Comparison of ENCODE assay signal across 11 mouse cellular contexts in the genomic region with DNA sequence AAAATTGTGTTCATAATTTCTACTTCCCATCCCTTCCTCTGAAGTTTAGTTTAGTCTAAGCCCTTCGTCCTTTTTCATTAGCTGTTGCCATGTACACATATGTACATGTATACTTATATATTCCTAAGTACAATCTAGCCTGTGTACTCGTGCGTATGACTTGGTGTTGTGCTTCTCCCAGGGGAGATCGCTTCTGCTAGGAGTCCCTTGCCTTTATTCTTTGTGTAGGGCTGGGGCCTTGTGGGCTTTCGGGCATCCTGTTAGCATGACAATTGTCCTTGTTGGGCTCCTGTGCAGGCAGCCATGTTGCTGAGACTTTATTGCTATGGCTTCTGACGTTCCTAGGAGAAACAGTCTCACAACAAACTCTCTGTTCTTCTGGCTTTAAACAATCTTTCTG. TPM values are rescaled to one million over a fixed set of nuclear protein-coding genes. Genes with fewer than 3 reads are reported as not detected.
DNase-seq lines count a peak whose midpoint lies in the region; ATAC-seq and TF ChIP-seq lines count a peak whose summit lies in the region.
"Had no signal": no experiment of that assay in that cellular context is flagged by ENCODE, and none has a peak within 500 bp of the region (broad histone marks: within the 10 kb centered on the region; RNA-seq: fewer than 3 reads in every experiment).

No protein-coding gene starts in this region.

- no peaks in the 10 kb centered on the region for H3K9me3 ChIP-seq in forebrain, embryonic 13.5 days (replicated peaks)
- no peaks in the 10 kb centered on the region for H3K9me3 ChIP-seq in forebrain, embryonic 12.5 days
- no peaks in the 10 kb centered on the region for H3K9me3 ChIP-seq in lung, embryonic 14.5 days (ENCODE audit: low read depth, low read length)
- no peaks in the 10 kb centered on the region for H3K9me3 ChIP-seq in hindbrain, embryonic 14.5 days (ENCODE audit: control insufficient read depth, low read length)

- no peak overlapping the region for H3K4me2 ChIP-seq in forebrain, embryonic 13.5 days
- no peak overlapping the region for H3K4me2 ChIP-seq in forebrain, embryonic 12.5 days
- H3K4me2 ChIP-seq in lung, embryonic 14.5 days, result peak overlapping the region; percentile 68
- peak overlapping the region; percentile 49 for H3K4me2 ChIP-seq in hindbrain, embryonic 14.5 days (replicated peaks)

- no peak for TF ChIP-seq CTCF in lung, embryonic 14.5 days (IDR thresholded peaks at IDR 0.05; ENCODE audit: low read depth)

- H3K27ac ChIP-seq in forebrain, embryonic 13.5 days, result no peak overlapping the region
- H3K27ac ChIP-seq in forebrain, embryonic 12.5 days, result no peak overlapping the region
- peak overlapping the region; percentile 26; the same call in 1 of the 2 replicates for H3K27ac ChIP-seq in lung, embryonic 14.5 days (ENCODE audit: low read depth)
- no peak overlapping the region for H3K27ac ChIP-seq in hindbrain, embryonic 14.5 days
- H3K27ac ChIP-seq: kidney, postnatal 0 days had no signal

- ATAC-seq in forebrain, embryonic 13.5 days, result no peak
- ATAC-seq in forebrain, embryonic 12.5 days (ENCODE audit: low FRiP score), result no peak
- ATAC-seq in lung, embryonic 14.5 days (ENCODE audit: insufficient read depth), result no peak
- no peak for ATAC-seq in hindbrain, embryonic 14.5 days (ENCODE audit: low FRiP score)
- ATAC-seq: Patski had no signal

- no peaks in the 10 kb centered on the region for H3K36me3 ChIP-seq in forebrain, embryonic 13.5 days (ENCODE audit: poor library complexity, severe bottlenecking)
- no peaks in the 10 kb centered on the region for H3K36me3 ChIP-seq in forebrain, embryonic 12.5 days (replicated peaks)
- no peaks in the 10 kb centered on the region for H3K36me3 ChIP-seq in lung, embryonic 14.5 days (ENCODE audit: insufficient read depth)
- H3K36me3 ChIP-seq in hindbrain, embryonic 14.5 days (replicated peaks; ENCODE audit: control insufficient read depth, insufficient read depth), result no peaks in the 10 kb centered on the region

- DNase-seq in lung, embryonic 14.5 days, result no peak
- no peak for DNase-seq in lung, postnatal 14 days
- DNase-seq in MN1 (ENCODE audit: low spot score), result peak; percentile 62
- DNase-seq in hindbrain, embryonic 14.5 days (ENCODE audit: low spot score), result no peak
- no peak for DNase-seq in ovary, postnatal 14 days (ENCODE audit: low spot score)
- no peak for DNase-seq in ovary, postnatal 36 days (ENCODE audit: low spot score)
- DNase-seq: cerebellum, adult 2 months had no signal

- 0 out of 2 replicates have a peak overlapping the region, but pooled peaks have one; percentile 35 for H3K9ac ChIP-seq in forebrain, embryonic 13.5 days
- H3K9ac ChIP-seq in forebrain, embryonic 12.5 days, result no peak overlapping the region
- H3K9ac ChIP-seq in lung, embryonic 14.5 days, result no peak overlapping the region
- no peak overlapping the region for H3K9ac ChIP-seq in hindbrain, embryonic 14.5 days

- WGBS in forebrain, embryonic 13.5 days, result 15% methylated on average over 6 of the region's 6 CpGs
- 19% methylated on average over 6 of the region's 6 CpGs for WGBS in forebrain, embryonic 12.5 days
- 39% methylated on average over 6 of the region's 6 CpGs for WGBS in lung, embryonic 14.5 days
- 14% methylated on average over 6 of the region's 6 CpGs for WGBS in hindbrain, embryonic 14.5 days

- H3K27me3 ChIP-seq in forebrain, embryonic 13.5 days, result peaks cover 17% of the 10 kb centered on the region; the same call in 1 of the 2 replicates
- peaks cover 9% of the 10 kb centered on the region; the same call in 1 of the 2 replicates for H3K27me3 ChIP-seq in forebrain, embryonic 12.5 days
- H3K27me3 ChIP-seq in lung, embryonic 14.5 days (ENCODE audit: insufficient read depth, low read length), result no peaks in the 10 kb centered on the region
- no peaks in the 10 kb centered on the region for H3K27me3 ChIP-seq in hindbrain, embryonic 14.5 days (ENCODE audit: control insufficient read depth, insufficient read depth, low read length)
- H3K27me3 ChIP-seq: Patski had no signal

- no peak overlapping the region for H3K4me3 ChIP-seq in forebrain, embryonic 13.5 days
- H3K4me3 ChIP-seq in forebrain, embryonic 12.5 days (replicated peaks), result no peak overlapping the region
- no peak overlapping the region for H3K4me3 ChIP-seq in lung, embryonic 14.5 days (ENCODE audit: low read depth, low read length)
- H3K4me3 ChIP-seq in hindbrain, embryonic 14.5 days (replicated peaks; ENCODE audit: low read length), result no peak overlapping the region

- H3K4me1 ChIP-seq in forebrain, embryonic 13.5 days, result peaks cover 11% of the 10 kb centered on the region
- peaks cover 19% of the 10 kb centered on the region for H3K4me1 ChIP-seq in forebrain, embryonic 12.5 days
- no peaks in the 10 kb centered on the region for H3K4me1 ChIP-seq in lung, embryonic 14.5 days (ENCODE audit: insufficient read depth)
- no peaks in the 10 kb centered on the region for H3K4me1 ChIP-seq in hindbrain, embryonic 14.5 days (replicated peaks; ENCODE audit: control insufficient read depth, insufficient read depth, low read length)

RNA-seq across cellular contexts. Expression of a gene that starts 7.1 kb away (rescaled TPM):
- polyA plus RNA-seq in forebrain, embryonic 13.5 days (2015; fragmentation: Nextera tagmentation; extraction: Ambion mirVana), result 9.1 and 11.3 TPM in 2 replicates
- 11.1 and 11.4 TPM in 2 replicates for polyA plus RNA-seq in forebrain, embryonic 12.5 days (2016; fragmentation: Nextera tagmentation; extraction: Ambion mirVana)
- polyA plus RNA-seq in lung, embryonic 14.5 days (2014; fragmentation: Nextera tagmentation; extraction: Ambion mirVana), result 19.5 and 20.3 TPM in 2 replicates
- 11.1 and 12.2 TPM in 2 replicates for polyA plus RNA-seq in hindbrain, embryonic 14.5 days (2014; fragmentation: Nextera tagmentation; extraction: Ambion mirVana)

RNA-seq across cellular contexts. Expression of a gene that starts 10.4 kb away (rescaled TPM):
- 381 and 396 TPM in 2 replicates for polyA plus RNA-seq in forebrain, embryonic 13.5 days (2015; fragmentation: Nextera tagmentation; extraction: Ambion mirVana)
- polyA plus RNA-seq in forebrain, embryonic 12.5 days (2016; fragmentation: Nextera tagmentation; extraction: Ambion mirVana), result 367 and 371 TPM in 2 replicates
- 361 and 368 TPM in 2 replicates for polyA plus RNA-seq in lung, embryonic 14.5 days (2014; fragmentation: Nextera tagmentation; extraction: Ambion mirVana)
- 202 and 223 TPM in 2 replicates for polyA plus RNA-seq in hindbrain, embryonic 14.5 days (2014; fragmentation: Nextera tagmentation; extraction: Ambion mirVana)

RNA-seq across cellular contexts. Expression of a gene that starts 28.7 kb away (rescaled TPM):
- 4.7 and 5.5 TPM in 2 replicates for polyA plus RNA-seq in forebrain, embryonic 13.5 days (2015; fragmentation: Nextera tagmentation; extraction: Ambion mirVana)
- polyA plus RNA-seq in forebrain, embryonic 12.5 days (2016; fragmentation: Nextera tagmentation; extraction: Ambion mirVana), result 10.0 and 10.5 TPM in 2 replicates
- 7.1 and 8.0 TPM in 2 replicates for polyA plus RNA-seq in lung, embryonic 14.5 days (2014; fragmentation: Nextera tagmentation; extraction: Ambion mirVana)
- 8.2 and 8.9 TPM in 2 replicates for polyA plus RNA-seq in hindbrain, embryonic 14.5 days (2014; fragmentation: Nextera tagmentation; extraction: Ambion mirVana)

Comparison
In these comparisons a context has a peak if more than half of its experiments do, and no peak if none do; other contexts are left out.
1. H3K4me2 ChIP-seq: peak in lung, embryonic 14.5 days (single experiment) and hindbrain, embryonic 14.5 days (single experiment); none in forebrain, embryonic 13.5 days (single experiment) and forebrain, embryonic 12.5 days (single experiment).